Mouse (Mus musculus) heart, postnatal 36 days (tissue): Measurements from ENCODE around the gene Nr4a1. TPM values are rescaled to one million over a fixed set of nuclear protein-coding genes. Genes with fewer than 3 reads are reported as not detected.

ENCODE experiments used
- DNase-seq, 2 experiments: peaks; one replicate each; pipeline ENCODE4 v3.0.0; 2021 to 2022
- intact Hi-C: fragments of 180-260 bp; cut with DNase I; formaldehyde crosslinking; loops from one replicate; pipeline ENCODE4 v1.15.1; 2025
- total RNA-seq, 2 experiments: library from RNA; stranded (reverse); gene quantifications; 2 replicates each; pipeline ENCODE4 v1.2.3; 2021

Nr4a1 gene
- total RNA-seq, 2 experiments from 2014 or later = 5.2 to 98.5 TPM

GRCm38 (mm10) chr15:101231648-101232180, 22.4 kb upstream of the Nr4a1 start:
- DNase-seq = no peak
- intact Hi-C loops = no loop called here

DNA sequence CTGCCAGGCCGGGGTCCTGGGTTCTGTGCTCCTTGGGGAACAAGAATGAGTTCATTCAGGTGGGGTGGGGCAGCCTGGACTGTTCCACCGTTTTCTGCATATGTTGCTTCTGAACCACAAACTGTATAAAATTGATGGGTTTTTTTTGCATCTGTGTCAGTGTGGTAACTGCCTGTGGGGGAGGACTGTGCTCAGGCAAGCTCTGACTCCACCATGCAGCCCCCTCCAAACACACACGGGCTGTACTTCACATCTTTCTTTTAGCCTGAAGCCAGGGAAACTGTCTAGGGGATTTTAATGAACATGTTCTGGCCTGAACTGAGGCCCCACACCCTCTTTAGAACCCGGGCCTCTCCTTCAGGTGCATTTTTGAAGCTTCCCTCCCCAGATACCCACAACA, 21.5 kb upstream of the Nr4a1 start:
- no peak for DNase-seq
- intact Hi-C loops = no loop called here

DNA sequence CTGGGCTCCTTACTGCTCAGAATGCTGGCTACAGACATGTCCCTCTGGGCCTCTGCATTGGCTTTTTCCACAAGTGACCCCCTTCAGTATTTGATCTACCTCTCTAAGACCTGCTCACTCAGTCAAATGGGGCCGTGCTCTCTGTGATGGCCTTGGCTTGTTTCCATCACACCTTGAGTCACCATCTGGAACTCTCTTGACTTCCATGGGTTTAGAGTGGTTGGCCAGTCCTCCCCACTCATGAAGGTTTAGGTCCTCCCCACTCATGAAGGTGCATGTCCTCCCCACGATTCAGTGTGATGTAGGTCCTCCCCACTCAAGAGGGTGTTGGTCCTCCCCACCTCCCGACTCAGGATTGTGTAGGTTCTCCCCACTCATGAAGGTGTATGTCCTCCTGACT, 20.9 kb upstream of the Nr4a1 start:
- DNase-seq = no peak
- intact Hi-C loops = no loop called here

DNA sequence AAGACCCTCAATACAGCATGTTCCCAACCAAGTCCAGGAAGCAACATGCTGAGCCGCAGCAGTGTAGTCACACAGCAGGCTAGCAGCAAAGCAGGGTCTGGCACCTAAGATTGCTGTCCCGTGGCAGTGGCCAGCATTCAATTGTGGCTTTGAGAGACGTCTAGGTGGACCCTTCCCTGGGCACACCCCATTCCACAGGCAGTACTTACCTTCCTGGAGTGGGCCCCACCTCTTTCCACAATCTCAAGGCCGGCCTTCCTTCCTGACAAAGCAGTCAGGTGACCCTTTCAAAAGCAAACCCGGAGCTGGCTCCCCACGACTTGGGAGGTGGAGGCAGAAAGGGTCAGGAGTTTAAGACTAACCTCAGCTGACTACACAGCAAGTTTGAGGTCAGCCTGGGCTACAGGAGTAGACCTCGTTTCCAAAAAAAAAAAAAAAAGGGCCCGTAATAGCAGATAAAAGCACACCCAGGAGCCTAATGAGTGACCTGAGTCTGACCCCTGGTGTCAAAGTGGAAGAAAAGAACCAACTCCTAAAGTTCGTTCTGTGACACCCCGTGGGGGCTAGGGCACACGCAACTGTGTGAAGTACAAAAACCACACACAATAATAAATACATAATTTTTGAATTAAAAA, 20.3 kb upstream of the Nr4a1 start:
- intact Hi-C loops = no loop called here
- no peak for DNase-seq

- intact Hi-C loops = no loop called here
- DNase-seq = no peak
Measured at GRCm38 (mm10) chr15:101234611-101235341, 19.3 kb upstream of the Nr4a1 start.

GRCm38 (mm10) chr15:101235342-101235698, 18.7 kb upstream of the Nr4a1 start:
- intact Hi-C loops = no loop called here

DNA sequence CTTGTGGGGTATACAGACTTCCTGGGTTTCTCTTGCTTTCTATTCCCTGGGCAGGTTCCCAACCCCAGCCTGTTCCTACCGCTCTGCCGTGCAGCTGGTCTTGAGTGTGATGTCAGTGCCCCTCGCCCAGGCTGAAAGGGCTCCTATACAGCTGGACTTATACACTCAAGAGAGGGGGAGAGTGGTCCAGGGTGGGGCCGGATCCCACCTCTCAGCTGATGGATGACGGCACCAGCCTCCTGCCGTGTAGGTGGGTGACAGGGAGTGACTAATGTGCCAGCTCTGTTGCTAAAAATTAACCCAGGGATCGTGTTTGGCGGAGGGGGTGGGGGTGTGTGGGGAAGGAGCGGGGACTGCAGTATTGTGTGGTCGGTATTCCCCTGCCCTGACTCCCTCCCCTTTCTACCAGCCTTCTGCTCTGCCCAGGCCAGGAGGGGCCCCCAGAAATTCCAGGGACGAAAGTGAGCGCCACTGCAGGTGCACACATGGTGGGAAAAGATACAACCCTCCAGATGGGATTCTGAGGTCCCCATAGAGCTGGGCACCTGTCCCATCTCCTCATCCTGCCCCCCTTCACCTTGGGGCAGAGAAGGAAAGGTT, 18.2 kb upstream of the Nr4a1 start:
- no peak for DNase-seq
- intact Hi-C loops = no loop called here

More at GRCm38 (mm10) chr15:101235342-101235698, 18.7 kb upstream of the Nr4a1 start:
- DNase-seq = no peak

DNA sequence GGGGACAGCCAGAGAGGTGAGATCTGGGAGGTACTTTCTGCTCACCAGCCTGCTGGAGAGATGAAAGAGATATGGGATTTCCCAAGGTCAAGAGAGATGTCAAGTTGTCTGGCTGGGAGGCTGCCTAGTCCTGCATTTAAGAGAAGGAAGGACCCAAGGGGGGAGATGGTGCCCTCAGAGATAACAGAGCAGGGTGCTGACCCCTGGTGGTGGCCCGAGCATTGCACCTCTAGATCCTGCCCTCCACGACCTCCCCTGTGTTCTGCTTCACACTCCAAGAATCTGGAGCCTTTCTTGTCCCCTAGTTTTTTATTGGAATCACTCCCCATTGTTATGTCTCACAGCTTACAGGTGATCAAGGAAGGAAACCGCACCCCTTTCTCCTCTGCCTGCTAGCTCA, 17.2 kb upstream of the Nr4a1 start:
- intact Hi-C loops = loop anchor here (1.0 kb wide), 2 partner anchors 16 to 27 kb away; no protein-coding TSS in a partner anchor
- peak; percentile 75 to 85 for DNase-seq

DNA sequence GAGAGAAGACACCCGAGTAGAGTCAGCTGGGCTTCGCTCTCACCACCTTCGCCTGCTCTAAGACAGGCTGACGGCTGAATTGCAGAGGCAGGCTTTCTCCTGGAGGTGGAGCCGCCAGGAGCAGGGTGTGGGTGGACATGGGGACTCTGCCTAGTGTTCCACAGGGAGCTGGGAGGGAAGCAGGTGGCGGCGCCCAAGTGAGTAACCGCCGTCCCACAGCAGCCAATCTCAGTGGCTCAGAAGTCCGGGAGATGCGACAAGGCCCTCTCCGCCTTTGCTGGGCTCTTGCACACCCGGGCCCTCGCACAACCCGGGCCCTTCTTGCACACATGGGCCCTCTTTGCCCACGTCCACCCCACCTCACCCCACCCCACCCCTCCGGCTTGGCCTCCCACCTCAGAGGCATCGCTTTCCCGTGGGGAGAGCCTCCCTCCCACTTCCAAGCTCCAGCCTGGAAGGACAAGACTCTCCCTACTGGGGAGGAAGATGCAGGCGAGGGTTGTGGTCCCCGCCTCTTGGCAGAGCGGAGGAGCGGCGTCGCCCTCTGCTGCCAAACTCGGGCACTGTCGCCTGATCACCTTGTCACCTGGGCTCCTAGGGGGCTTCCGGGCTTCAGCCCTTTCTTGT, 15.1 kb upstream of the Nr4a1 start:
- intact Hi-C loops = loop anchor here (1.0 kb wide), 1 partner anchor 76 kb away; no protein-coding TSS in a partner anchor
- DNase-seq = peak in 1 of 2 experiments; percentile 63

DNA sequence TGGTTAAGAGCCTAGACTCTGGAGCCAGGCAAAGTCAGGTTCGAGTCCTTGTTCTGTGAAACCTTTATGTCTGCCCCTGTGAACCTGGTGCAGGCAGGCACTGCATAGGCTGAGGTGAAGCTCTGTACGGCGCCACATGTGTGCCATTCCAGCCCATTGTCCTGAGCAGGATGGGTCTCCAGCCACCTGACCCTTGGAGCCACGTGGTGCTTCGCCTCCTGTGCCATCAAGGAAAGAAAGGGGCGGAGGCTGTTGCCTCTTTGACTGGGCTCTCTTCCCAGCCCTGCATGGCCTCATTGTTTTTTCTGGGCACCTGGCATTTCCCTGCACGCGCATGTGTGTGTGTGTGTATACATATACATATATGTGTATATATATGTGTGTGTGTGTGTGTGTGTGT, 14.2 kb upstream of the Nr4a1 start:
- DNase-seq = no peak
- intact Hi-C loops = loop anchor here (1.0 to 5.0 kb wide), 2 partner anchors 75 to 742 kb away; no protein-coding TSS in a partner anchor

DNA sequence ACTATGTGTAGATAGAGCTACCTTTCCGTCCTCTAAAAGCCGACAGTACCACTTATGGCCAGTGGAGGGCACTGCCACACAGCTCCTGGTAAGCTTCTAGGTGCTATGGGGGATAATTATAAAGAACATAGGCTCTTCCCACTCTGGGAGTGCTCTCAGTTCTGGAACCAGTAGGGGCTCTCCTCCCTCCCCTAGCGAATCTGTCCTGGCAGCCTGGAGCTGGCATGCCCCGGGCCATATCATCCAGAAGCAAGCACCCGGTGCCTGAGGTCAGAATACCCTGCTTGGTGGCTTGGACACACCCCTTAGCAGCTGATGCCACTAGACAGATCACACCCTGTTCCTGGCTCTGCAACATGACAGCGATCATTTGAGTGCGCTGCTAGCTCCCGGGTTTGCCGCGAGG, 13.3 kb upstream of the Nr4a1 start:
- intact Hi-C loops = loop anchor here (1.0 to 5.0 kb wide), 3 partner anchors 19 to 741 kb away; no protein-coding TSS in a partner anchor

DNA sequence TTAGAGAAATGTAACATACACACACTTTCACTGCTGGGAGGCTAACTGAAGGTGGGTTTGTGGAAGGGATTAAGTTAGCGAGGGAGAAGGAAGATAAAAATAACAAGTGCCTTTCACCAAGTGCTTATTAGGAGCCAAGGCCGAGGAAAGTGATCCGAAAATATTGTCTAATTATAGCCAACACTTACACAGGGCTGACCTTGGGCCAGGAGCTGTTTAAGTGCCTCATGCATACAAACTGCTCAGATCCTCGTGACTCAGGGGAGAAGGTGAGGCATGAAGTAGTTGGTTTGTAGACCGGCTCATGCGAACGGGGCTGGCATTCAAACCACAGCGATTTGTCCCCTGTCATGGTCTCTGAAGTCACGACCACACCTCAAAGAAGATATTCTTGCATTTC, 12.8 kb upstream of the Nr4a1 start:
- intact Hi-C loops = loop anchor here (1.0 to 5.0 kb wide), 3 partner anchors 19 to 741 kb away; no protein-coding TSS in a partner anchor
- DNase-seq = no peak

More for the DNA sequence above, 13.3 kb upstream of the Nr4a1 start:
- DNase-seq = peak; percentile 89 to 93

- intact Hi-C loops = loop anchor here (1.0 to 5.0 kb wide), 3 partner anchors 18 to 740 kb away; no protein-coding TSS in a partner anchor
- no peak for DNase-seq
Measured at GRCm38 (mm10) chr15:101241853-101242252, 12.2 kb upstream of the Nr4a1 start.

- intact Hi-C loops = loop anchor here (5.0 kb wide), 1 partner anchor 740 kb away; no protein-coding TSS in a partner anchor
- peak; percentile 54 to 60 for DNase-seq
Measured at GRCm38 (mm10) chr15:101242645-101243044, 11.4 kb upstream of the Nr4a1 start.

DNA sequence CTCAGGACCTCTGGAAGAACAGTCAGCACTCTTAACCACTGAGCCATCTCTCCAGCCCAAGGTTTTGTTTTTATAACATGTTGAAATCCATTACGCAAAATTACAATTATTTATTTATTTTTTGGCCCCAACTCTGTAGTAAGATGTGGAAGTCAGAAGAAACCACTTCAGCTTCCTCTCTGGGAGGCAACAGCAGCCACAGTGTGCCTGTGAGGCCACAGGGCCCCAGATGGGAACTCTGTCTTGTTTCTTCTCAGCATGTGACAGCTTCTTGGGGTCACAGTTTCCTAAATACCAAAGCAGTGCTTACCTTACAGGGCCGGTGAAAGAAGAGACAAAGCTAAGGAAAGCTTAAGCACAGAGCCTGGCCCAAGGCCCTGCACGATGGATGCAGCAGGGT, 10.1 kb upstream of the Nr4a1 start:
- intact Hi-C loops = loop anchor here (5.0 kb wide), 1 partner anchor 738 kb away; no protein-coding TSS in a partner anchor
- no peak for DNase-seq

DNA sequence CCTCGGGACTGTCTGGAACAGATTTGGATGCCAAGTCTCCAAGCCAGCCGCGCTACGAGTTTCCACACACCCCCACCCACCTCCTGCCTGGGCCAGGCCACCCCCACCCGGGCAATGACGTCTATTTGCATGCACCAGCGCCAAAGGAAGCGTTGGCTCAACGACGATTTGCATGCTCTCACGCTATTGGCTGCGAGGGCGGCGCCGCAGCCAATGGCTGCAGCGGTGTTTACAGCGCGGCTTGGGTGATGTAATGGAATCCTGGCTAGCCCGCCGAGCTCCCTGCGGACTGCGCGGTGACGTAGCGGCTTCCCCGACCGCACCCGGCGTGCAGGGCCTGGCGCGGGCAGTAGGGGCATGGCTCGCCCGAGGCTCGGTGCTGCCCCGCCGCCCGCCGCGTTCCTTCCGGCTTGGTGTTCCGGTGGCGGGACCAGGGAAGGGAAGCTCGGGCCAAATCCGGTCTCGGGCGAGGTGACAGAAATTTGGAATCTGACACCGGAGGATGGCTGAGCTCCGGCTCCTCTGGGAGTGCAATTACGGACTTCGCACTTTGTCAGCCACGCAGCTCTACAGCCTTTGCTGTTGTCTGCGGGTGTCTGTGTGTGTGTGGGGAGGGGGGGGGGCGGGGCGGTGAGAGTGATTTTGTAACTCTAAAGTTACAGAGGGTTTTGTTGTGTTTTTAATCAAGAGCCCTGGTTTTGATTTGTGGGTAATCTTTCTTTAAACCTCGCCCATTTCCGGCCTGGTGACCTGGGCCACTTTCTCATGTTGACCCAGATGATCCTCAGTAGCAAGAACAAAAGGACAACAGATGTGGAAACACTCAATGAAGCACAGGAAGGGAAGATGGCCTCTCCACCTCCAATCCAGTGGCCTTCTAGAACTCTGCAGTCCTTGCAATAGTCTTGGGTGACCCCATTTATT, 7.6 kb upstream of the Nr4a1 start:
- peak; percentile 92 to 96 for DNase-seq
- intact Hi-C loops = loop anchor here (1.0 kb wide), 1 partner anchor 20 kb away; no protein-coding TSS in a partner anchor

DNA sequence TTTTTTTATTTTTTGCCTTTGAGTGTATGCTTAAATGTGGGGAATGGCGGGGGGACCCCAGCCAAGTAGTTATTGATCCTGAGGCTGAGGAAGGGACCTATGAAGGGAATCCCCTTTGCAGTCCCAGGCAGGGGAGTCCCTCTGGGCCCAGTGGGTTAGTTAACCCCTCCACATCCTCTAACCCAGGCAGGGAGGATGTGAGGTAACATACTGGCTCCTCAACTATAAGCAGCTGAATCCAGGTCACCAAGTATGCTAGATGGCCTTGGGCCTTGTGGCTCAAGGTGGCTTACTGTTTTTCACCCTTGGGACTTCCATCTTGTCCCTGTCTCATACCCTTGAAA, 6.9 kb upstream of the Nr4a1 start:
- intact Hi-C loops = no loop called here
- DNase-seq = no peak

- intact Hi-C loops = no loop called here
- DNase-seq = peak in 1 of 2 experiments; percentile 58
Measured at GRCm38 (mm10) chr15:101248029-101248710, 5.9 kb upstream of the Nr4a1 start.

GRCm38 (mm10) chr15:101250220-101250800, 3.8 kb upstream of the Nr4a1 start:
- intact Hi-C loops = no loop called here
- DNase-seq = no peak
